Mouse (Mus musculus): Measurements from ENCODE around the gene Arid1b.
"Not testable (repeated sequence)": the region's sequence is repeated elsewhere in the genome, so short reads cannot be mapped to it uniquely, and the experiment has no call there.

The Arid1b gene

DNA sequence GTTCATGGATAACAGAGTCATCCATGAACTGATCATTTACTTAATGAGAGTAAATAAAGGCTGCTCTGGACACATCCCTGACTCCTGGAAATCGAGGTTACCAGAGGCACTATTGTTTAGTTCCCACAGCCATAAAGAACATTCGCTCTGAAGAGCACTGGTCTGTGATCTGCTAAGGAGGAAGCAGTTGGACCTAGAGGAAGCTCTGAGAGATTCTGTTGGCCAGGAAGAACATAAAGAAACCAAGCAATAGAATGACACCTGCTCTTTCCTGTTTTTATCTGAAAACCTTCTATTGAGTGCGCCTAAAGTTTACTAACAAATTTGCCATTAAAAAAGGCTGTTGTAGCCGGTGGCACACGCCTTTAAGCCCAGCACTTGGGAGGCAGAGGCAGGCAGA lies 94.7 kb downstream of the Arid1b start:
- DNase-seq (ENCODE audit: low spot score) = no peak

- no peak for DNase-seq (ENCODE audit: low spot score)
Measured at GRCm38 (mm10) chr17:5089541-5089940, 95.4 kb downstream of the Arid1b start.

GRCm38 (mm10) chr17:5091490-5091889 lies 97.4 kb downstream of the Arid1b start:
- no peak for DNase-seq (ENCODE audit: low spot score)

GRCm38 (mm10) chr17:5091934-5092333 lies 97.8 kb downstream of the Arid1b start:
- DNase-seq (ENCODE audit: low spot score) = no peak

GRCm38 (mm10) chr17:5093343-5093742 lies 99.2 kb downstream of the Arid1b start:
- DNase-seq (ENCODE audit: low spot score) = not testable (repeated sequence)

GRCm38 (mm10) chr17:5094636-5095035 lies 100.5 kb downstream of the Arid1b start:
- no peak for DNase-seq (ENCODE audit: low spot score)

- no peak for DNase-seq (ENCODE audit: low spot score)
Measured at GRCm38 (mm10) chr17:5095741-5096140, 101.6 kb downstream of the Arid1b start.

DNA sequence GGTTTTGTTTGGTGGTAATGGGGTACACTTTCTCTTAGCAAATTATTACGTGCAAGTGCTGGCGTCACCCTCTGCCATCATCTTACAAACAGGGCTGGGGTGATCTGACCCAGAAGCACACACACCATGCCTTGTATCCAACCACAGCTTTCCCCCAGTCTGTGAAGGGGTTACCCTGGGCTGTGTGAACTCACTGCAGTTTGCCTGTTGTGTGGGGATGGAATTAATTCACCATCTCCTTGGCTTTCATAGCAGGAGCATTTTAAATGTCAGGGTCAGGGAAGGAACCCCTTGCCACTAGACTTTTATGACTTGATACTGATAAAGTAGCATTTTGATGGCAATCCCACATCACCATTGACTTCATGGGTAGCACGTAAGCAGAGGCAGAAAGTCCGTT lies 102.9 kb downstream of the Arid1b start:
- no peak for DNase-seq (ENCODE audit: low spot score)

GRCm38 (mm10) chr17:5097545-5098475 lies 103.7 kb downstream of the Arid1b start:
- DNase-seq (ENCODE audit: low spot score) = no peak

DNA sequence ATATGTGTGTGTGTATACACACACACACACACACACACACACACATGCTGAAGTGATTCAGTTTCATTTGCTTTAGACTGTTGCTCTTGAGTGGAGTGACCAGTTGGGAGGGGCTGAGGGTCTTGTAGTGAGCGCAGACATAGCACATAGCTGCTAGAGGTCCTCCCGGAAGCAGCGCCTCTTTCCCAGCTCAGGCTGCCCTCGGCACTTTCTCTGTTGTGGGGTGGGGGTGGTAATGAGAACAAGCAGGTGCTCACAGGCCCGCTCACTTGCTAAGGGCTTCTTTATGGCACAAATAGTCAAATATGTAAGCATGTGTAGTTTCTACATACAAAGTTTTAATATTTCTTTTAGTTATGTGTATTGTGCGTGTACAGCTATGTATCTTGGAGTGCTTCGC lies 104.6 kb downstream of the Arid1b start:
- no peak for DNase-seq (ENCODE audit: low spot score)

DNA sequence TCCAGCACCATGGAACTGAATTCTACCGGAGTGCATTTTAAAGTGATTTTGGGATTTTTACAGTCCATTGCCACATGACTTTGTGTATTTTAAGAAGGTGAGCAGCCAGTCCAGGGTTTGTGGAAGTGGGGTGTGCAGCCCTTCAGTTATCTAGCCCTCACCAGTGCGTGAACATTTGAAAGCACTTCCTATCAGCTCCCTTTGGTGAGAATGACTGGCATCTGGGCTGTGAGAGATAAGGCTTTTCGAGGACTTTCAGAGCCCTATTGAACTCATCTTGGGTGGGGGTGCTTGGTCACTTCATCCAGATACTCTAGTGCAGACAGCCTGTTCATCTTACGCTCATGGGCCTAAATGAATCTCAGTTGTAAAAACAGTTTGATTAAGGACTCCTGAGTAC lies 105.1 kb downstream of the Arid1b start:
- DNase-seq (ENCODE audit: low spot score) = peak; percentile 30

- no peak for DNase-seq (ENCODE audit: low spot score)
Measured at GRCm38 (mm10) chr17:5101157-5101556, 107.0 kb downstream of the Arid1b start.

- no peak for DNase-seq (ENCODE audit: low spot score)
Measured at GRCm38 (mm10) chr17:5101887-5102286, 107.8 kb downstream of the Arid1b start.

DNA sequence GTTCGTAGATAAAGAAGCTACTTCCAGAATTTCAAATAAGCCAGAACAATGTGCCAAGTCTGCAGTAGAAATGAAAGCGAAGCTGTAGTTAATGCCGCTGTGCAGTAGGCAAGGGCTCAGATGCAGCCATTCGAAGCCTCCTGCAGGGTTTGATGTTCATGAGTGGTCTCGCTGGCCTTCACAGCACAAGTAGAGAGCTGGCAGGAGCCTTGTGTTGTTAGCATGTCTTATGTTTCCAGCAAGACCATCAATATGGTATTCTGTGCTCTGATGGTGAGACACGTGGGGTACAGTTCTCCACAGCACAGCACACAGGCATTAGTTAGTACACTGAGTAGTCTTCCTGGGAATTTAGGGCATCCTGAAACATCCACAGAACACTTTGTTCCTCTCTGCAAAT lies 111.6 kb downstream of the Arid1b start:
- DNase-seq (ENCODE audit: low spot score) = no peak

DNA sequence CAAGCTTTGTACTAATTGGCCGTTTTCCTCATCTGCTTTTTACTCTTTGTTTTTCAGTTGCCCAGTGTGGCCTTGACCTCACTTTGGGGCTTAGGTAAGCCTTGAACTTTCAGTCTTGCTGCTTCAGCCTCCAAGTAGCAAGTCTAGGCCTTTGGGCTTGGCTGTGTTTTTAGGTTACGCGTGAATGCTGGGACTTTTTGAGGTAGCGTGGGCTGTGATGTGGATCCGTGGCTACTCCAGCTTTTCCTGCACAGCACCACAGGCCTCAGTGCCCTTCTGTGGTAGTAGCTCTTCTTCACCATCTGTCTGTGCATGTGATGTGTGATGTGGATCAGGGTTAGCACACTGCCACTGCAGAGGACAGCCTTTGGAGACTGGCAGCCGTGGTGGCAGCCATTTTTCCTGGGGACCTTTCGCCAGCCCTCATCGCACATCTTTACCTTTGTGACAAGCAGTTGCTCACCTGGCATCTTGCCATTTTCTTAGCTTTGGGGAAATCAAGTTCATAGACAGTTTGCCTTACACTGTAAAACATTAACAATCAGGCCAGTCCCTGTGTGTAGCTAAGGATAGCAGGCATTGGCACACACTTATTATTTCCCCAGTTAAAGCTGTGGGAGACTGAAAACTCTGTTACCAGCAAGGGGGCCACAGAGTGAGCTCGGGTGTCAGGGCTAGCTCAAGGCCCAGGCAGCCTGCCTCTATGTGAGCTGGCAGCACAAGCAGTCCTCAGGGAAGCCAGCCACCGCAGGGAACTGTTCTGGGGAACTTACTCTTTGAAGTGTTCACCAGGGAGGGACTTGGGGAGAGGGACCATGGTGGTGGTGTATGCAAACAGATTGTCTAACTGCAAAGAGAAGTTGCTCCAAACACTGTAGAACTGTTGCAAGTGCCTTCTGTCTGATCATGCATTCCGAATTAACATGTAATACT lies 112.4 kb downstream of the Arid1b start:
- DNase-seq (ENCODE audit: low spot score) = no peak

GRCm38 (mm10) chr17:5107501-5107900 lies 113.4 kb downstream of the Arid1b start:
- DNase-seq (ENCODE audit: low spot score) = no peak

GRCm38 (mm10) chr17:5108022-5108421 lies 113.9 kb downstream of the Arid1b start:
- no peak for DNase-seq (ENCODE audit: low spot score)

DNA sequence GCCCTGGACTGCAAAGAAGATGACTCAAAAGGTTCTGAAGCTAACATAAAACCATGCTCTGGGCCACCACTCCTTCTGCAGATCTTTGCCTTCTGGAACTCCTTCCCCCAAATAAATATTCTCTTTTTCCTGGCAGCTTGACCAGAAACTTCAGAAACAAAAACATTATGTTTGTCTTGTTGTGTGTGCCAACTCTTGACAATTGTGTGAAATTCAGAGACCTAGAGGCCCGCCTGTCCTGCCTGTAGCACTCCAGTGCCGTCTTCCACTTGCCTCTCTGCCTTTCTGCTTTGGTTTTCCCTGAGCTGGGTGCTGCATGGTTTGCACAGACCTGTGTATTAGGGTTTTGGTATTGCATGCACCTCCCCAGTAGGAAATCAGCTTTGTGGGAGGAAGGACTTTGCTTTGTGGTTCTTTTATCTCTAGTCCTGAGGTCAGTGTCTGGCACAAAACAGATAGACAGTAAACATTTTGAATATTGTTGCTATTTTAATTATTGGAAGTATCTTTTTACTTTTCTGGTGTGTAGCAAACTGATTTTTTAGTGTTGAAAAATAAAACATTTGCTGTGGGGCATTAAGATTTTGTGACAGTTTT lies 114.5 kb downstream of the Arid1b start:
- no peak for DNase-seq (ENCODE audit: low spot score)

DNA sequence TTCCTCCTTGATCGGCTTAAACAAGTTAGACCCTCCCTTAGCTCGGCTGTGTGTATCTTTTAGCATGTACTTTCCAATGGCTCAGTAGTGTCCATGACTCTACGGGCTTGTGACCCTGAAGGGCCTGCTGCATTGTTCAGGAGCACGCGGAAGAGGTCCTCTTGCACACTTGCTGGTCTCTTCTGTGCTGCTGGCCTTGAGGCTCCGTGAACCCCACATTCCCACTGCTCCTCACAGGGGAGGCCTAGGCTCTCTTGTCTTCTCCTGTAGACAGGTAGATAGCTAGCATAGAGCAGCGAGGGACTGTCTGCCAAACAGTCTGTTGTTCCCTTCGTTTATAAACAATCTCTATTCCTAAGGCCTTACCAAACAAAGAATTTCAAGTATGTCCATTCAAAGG lies 115.2 kb downstream of the Arid1b start:
- no peak for DNase-seq (ENCODE audit: low spot score)

- DNase-seq (ENCODE audit: low spot score) = no peak
Measured at GRCm38 (mm10) chr17:5110159-5110558, 116.0 kb downstream of the Arid1b start.

GRCm38 (mm10) chr17:5110981-5111380 lies 116.8 kb downstream of the Arid1b start:
- DNase-seq (ENCODE audit: low spot score) = not testable (repeated sequence)

GRCm38 (mm10) chr17:5112116-5112515 lies 118.0 kb downstream of the Arid1b start:
- no peak for DNase-seq (ENCODE audit: low spot score)
